In genomic region chr4:139373130-139373529, GRCm38 (mm10) we compare ENCODE assay signal across 27 mouse cellular contexts. TPM values are rescaled to one million over a fixed set of nuclear protein-coding genes. Genes with fewer than 3 reads are reported as not detected.
DNase-seq lines count a peak whose midpoint lies in the region; ATAC-seq and TF ChIP-seq lines count a peak whose summit lies in the region.
"Had no signal": no experiment of that assay in that cellular context is flagged by ENCODE, and none has a peak within 500 bp of the region (broad histone marks: within the 10 kb centered on the region; RNA-seq: fewer than 3 reads in every experiment).

No protein-coding gene starts in this region.

- TF ChIP-seq CTCF in kidney, adult 2 months (conservative IDR thresholded peaks at IDR 0.05; ENCODE audit: insufficient read depth, insufficient read length, low read depth, low read length), result no peak
- TF ChIP-seq CTCF in kidney, postnatal 0 days (IDR thresholded peaks at IDR 0.05; ENCODE audit: low read depth), result no peak

- no peaks in the 10 kb centered on the region for H3K27me3 ChIP-seq in kidney, adult 2 months (replicated peaks; ENCODE audit: control insufficient read depth, insufficient read depth, low read length)
- no peaks in the 10 kb centered on the region for H3K27me3 ChIP-seq in kidney, embryonic 14.5 days (ENCODE audit: control insufficient read depth, insufficient read depth, low read length)
- no peaks in the 10 kb centered on the region for H3K27me3 ChIP-seq in kidney, postnatal 0 days (ENCODE audit: insufficient read depth, low read length)
- H3K27me3 ChIP-seq in liver, embryonic 15.5 days, result no peaks in the 10 kb centered on the region
- no peaks in the 10 kb centered on the region for H3K27me3 ChIP-seq in hindbrain, embryonic 16.5 days (replicated peaks; ENCODE audit: control insufficient read depth, insufficient read depth, low read length)
- H3K27me3 ChIP-seq: heart, embryonic 12.5 days; limb, embryonic 13.5 days; midbrain, embryonic 15.5 days; neural tube, embryonic 12.5 days had no signal

- no peak overlapping the region for H3K4me2 ChIP-seq in kidney, embryonic 14.5 days (replicated peaks; ENCODE audit: low read depth, low read length)
- H3K4me2 ChIP-seq in kidney, postnatal 0 days (ENCODE audit: low read length), result no peak overlapping the region
- H3K4me2 ChIP-seq in liver, embryonic 15.5 days, result no peak overlapping the region
- no peak overlapping the region for H3K4me2 ChIP-seq in hindbrain, embryonic 16.5 days (ENCODE audit: low read length)
- H3K4me2 ChIP-seq: heart, embryonic 12.5 days; limb, embryonic 13.5 days; midbrain, embryonic 15.5 days; neural tube, embryonic 12.5 days had no signal

- DNase-seq in kidney, adult 2 months, result peak; percentile 72
- DNase-seq in ES-E14 (ENCODE audit: low read depth, low spot score), result no peak
- DNase-seq in kidney, postnatal 0 days (ENCODE audit: low spot score), result no peak
- DNase-seq in left cerebral cortex, postnatal 36 days (ENCODE audit: low spot score in 2 of 2), result no peak
- DNase-seq: adrenal gland, postnatal 10 days; cerebellum, adult 9-11 months; gastrocnemius, postnatal 14 days; heart, adult 18-20 months; heart, postnatal 10 days; lung, postnatal 4 days; right cerebral cortex, postnatal 4 days; thymus, postnatal 14 days had no signal

- H3K36me3 ChIP-seq in kidney, adult 2 months (ENCODE audit: control insufficient read depth, insufficient read depth, low read length), result 0 out of 2 replicates have a peak, but pooled peaks cover 2% of the 10 kb centered on the region
- peaks cover 87% of the 10 kb centered on the region for H3K36me3 ChIP-seq in kidney, embryonic 14.5 days (ENCODE audit: control insufficient read depth, insufficient read depth, low read length)
- peaks cover 60% of the 10 kb centered on the region for H3K36me3 ChIP-seq in ES-E14 (ENCODE audit: control insufficient read depth, insufficient read depth, low read length, poor library complexity, severe bottlenecking)
- peaks cover 62% of the 10 kb centered on the region for H3K36me3 ChIP-seq in kidney, postnatal 0 days (ENCODE audit: insufficient read depth, low read length)
- peaks cover 97% of the 10 kb centered on the region for H3K36me3 ChIP-seq in liver, embryonic 15.5 days (replicated peaks)
- H3K36me3 ChIP-seq in hindbrain, embryonic 16.5 days (ENCODE audit: control insufficient read depth, insufficient read depth, low read length), result peaks cover 50% of the 10 kb centered on the region

- in situ Hi-C loops in ES-E14 (cut with MboI; ENCODE audit: low sequenced_read_pairs in 2 of 2, unreplicated experiment in 2 of 2), result no loop called here

- no peaks in the 10 kb centered on the region for H3K4me1 ChIP-seq in kidney, adult 2 months (ENCODE audit: control insufficient read depth, insufficient read depth, low read length)
- no peaks in the 10 kb centered on the region for H3K4me1 ChIP-seq in kidney, embryonic 14.5 days (ENCODE audit: control insufficient read depth, insufficient read depth, low read length)
- peaks cover 0 to 3% of the 10 kb centered on the region in 2 experiments; a peak in 2 of 4 replicates for H3K4me1 ChIP-seq in ES-E14 (ENCODE audit: control insufficient read depth in 2 of 2, insufficient read depth in 2 of 2, low read length in 2 of 2, poor library complexity in 1 of 2)
- H3K4me1 ChIP-seq in kidney, postnatal 0 days (replicated peaks; ENCODE audit: insufficient read depth, low read length), result no peaks in the 10 kb centered on the region
- H3K4me1 ChIP-seq in liver, embryonic 15.5 days (replicated peaks), result no peaks in the 10 kb centered on the region; the same call in 1 of the 2 replicates
- no peaks in the 10 kb centered on the region for H3K4me1 ChIP-seq in hindbrain, embryonic 16.5 days (ENCODE audit: control insufficient read depth, insufficient read depth, low read depth, low read length)
- H3K4me1 ChIP-seq: embryonic facial prominence, embryonic 10.5 days; forebrain, embryonic 10.5 days; heart, embryonic 12.5 days; hindbrain, embryonic 10.5 days; limb, embryonic 13.5 days; midbrain, embryonic 15.5 days; neural tube, embryonic 12.5 days had no signal

- ATAC-seq in kidney, embryonic 14.5 days (ENCODE audit: low FRiP score, low TSS enrichment), result no peak
- peak; percentile 49; the same call in 1 of the 2 replicates for ATAC-seq in kidney, postnatal 0 days (replicated peaks; ENCODE audit: low FRiP score, low read depth)
- ATAC-seq in liver, embryonic 15.5 days (ENCODE audit: insufficient read depth), result peak; percentile 51
- no peak for ATAC-seq in activated CD4-positive, CD25-positive, alpha-beta regulatory T cell, adult 4 months
- ATAC-seq in hindbrain, embryonic 16.5 days, result no peak
- ATAC-seq: forebrain, embryonic 16.5 days; hindbrain, postnatal 0 days; intestine, postnatal 0 days; midbrain, embryonic 15.5 days had no signal

- H3K27ac ChIP-seq in kidney, adult 2 months (ENCODE audit: insufficient read depth, low read depth, low read length), result no peak overlapping the region
- no peak overlapping the region for H3K27ac ChIP-seq in kidney, embryonic 14.5 days (ENCODE audit: low read depth, low read length)
- H3K27ac ChIP-seq in ES-E14 (ENCODE audit: insufficient read depth, low read depth, low read length, poor library complexity, severe bottlenecking), result peak overlapping the region; percentile 27; the same call in 1 of the 2 replicates
- no peak overlapping the region for H3K27ac ChIP-seq in kidney, postnatal 0 days
- H3K27ac ChIP-seq in liver, embryonic 15.5 days (replicated peaks), result peak overlapping the region; percentile 34; the same call in 1 of the 2 replicates
- no peak overlapping the region for H3K27ac ChIP-seq in hindbrain, embryonic 16.5 days (ENCODE audit: low read depth, low read length)
- H3K27ac ChIP-seq: embryonic facial prominence, embryonic 10.5 days; forebrain, embryonic 10.5 days; hindbrain, embryonic 10.5 days; hindbrain, postnatal 0 days; limb, embryonic 13.5 days; midbrain, embryonic 15.5 days; neural tube, embryonic 12.5 days had no signal

- WGBS in kidney, adult 2 months, result 63% methylated on average over 4 of the region's 4 CpGs
- WGBS in kidney, embryonic 14.5 days, result 94% methylated on average over 4 of the region's 4 CpGs
- 86% methylated on average over 4 of the region's 4 CpGs for WGBS in kidney, postnatal 0 days
- 80% methylated on average over 4 of the region's 4 CpGs for WGBS in liver, embryonic 15.5 days (ENCODE audit: insufficient replicate concordance)
- 90% methylated on average over 4 of the region's 4 CpGs for WGBS in hindbrain, embryonic 16.5 days

- no peak overlapping the region for H3K9ac ChIP-seq in kidney, embryonic 14.5 days (ENCODE audit: low read depth, low read length)
- H3K9ac ChIP-seq in ES-E14 (ENCODE audit: insufficient read depth, low read depth, low read length, poor library complexity, severe bottlenecking), result no peak overlapping the region
- no peak overlapping the region for H3K9ac ChIP-seq in kidney, postnatal 0 days (ENCODE audit: low read depth, low read length)
- no peak overlapping the region for H3K9ac ChIP-seq in liver, embryonic 15.5 days
- no peak overlapping the region for H3K9ac ChIP-seq in hindbrain, embryonic 16.5 days (ENCODE audit: low read depth, low read length)
- H3K9ac ChIP-seq: heart, embryonic 12.5 days; limb, embryonic 13.5 days; midbrain, embryonic 15.5 days; neural tube, embryonic 12.5 days had no signal

- TF ChIP-seq POLR2A in kidney, adult 2 months (IDR thresholded peaks at IDR 0.05; ENCODE audit: low read depth, low read length), result no peak

- H3K4me3 ChIP-seq in kidney, adult 2 months (ENCODE audit: insufficient read depth, low read depth, low read length), result no peak overlapping the region
- H3K4me3 ChIP-seq in kidney, embryonic 14.5 days (ENCODE audit: low read length), result no peak overlapping the region
- H3K4me3 ChIP-seq in ES-E14 (ENCODE audit: insufficient read depth in 1 of 2, low read depth in 1 of 2, low read length in 2 of 2, poor library complexity in 1 of 2, severe bottlenecking in 1 of 2), result no peak overlapping the region
- H3K4me3 ChIP-seq in kidney, postnatal 0 days (replicated peaks; ENCODE audit: low read depth, low read length), result no peak overlapping the region
- H3K4me3 ChIP-seq in liver, embryonic 15.5 days (replicated peaks), result no peak overlapping the region
- H3K4me3 ChIP-seq in hindbrain, embryonic 16.5 days (ENCODE audit: low read length), result no peak overlapping the region
- H3K4me3 ChIP-seq: embryonic facial prominence, embryonic 10.5 days; forebrain, embryonic 10.5 days; heart, embryonic 12.5 days; hindbrain, embryonic 10.5 days; limb, embryonic 13.5 days; midbrain, embryonic 15.5 days; neural tube, embryonic 12.5 days had no signal

- no peaks in the 10 kb centered on the region for H3K9me3 ChIP-seq in kidney, embryonic 14.5 days (ENCODE audit: control insufficient read depth, low read length)
- H3K9me3 ChIP-seq in ES-E14 (ENCODE audit: control insufficient read depth, insufficient read depth, low read depth, low read length), result no peaks in the 10 kb centered on the region
- no peaks in the 10 kb centered on the region for H3K9me3 ChIP-seq in kidney, postnatal 0 days (replicated peaks; ENCODE audit: low read length)
- no peaks in the 10 kb centered on the region for H3K9me3 ChIP-seq in liver, embryonic 15.5 days (replicated peaks)
- H3K9me3 ChIP-seq in hindbrain, embryonic 16.5 days (ENCODE audit: control insufficient read depth, low read length), result no peaks in the 10 kb centered on the region
- H3K9me3 ChIP-seq: embryonic facial prominence, embryonic 10.5 days; forebrain, embryonic 10.5 days; G1E; heart, embryonic 12.5 days; hindbrain, embryonic 10.5 days; limb, embryonic 13.5 days; midbrain, embryonic 15.5 days; neural tube, embryonic 12.5 days had no signal

- intact Hi-C loops in left cerebral cortex, postnatal 36 days (cut with DNase I), result no loop called here

RNA-seq across cellular contexts. Expression of gene Ubr4, which starts 20.7 kb away (rescaled TPM):
- polyA plus RNA-seq in kidney, adult 2 months (2012; rRNA removed), result 129 and 168 TPM in 2 replicates
- polyA plus RNA-seq in kidney, embryonic 14.5 days (2014; fragmentation: Nextera tagmentation; extraction: Ambion mirVana), result 69.0 and 88.6 TPM in 2 replicates
- 199 and 224 TPM in 2 replicates for total RNA-seq in ES-E14 (2012; rRNA removed)
- 46.2 and 47.4 TPM in 2 replicates for polyA plus RNA-seq in kidney, postnatal 0 days (2015; fragmentation: Nextera tagmentation; extraction: Ambion mirVana)
- 39.5 and 49.1 TPM in 2 replicates for polyA plus RNA-seq in liver, embryonic 15.5 days (2015; fragmentation: Nextera tagmentation; extraction: Ambion mirVana)
- 10 to 100 TPM; 40.6 to 63.7 TPM for polyA plus RNA-seq in activated CD4-positive, CD25-positive, alpha-beta regulatory T cell, adult 4 months (2017; shearing (Covaris generic))
- 82.1 and 84.6 TPM in 2 replicates for polyA plus RNA-seq in hindbrain, embryonic 16.5 days (2015; fragmentation: Nextera tagmentation; extraction: Ambion mirVana)
- 100 to 1,000 TPM; 155 to 199 TPM for total RNA-seq in left cerebral cortex, postnatal 36 days (2021)

RNA-seq across cellular contexts. Expression of gene Emc1, which starts 20.7 kb away (rescaled TPM):
- 29.2 and 31.4 TPM in 2 replicates for polyA plus RNA-seq in kidney, adult 2 months (2012; rRNA removed)
- 13.1 and 25.8 TPM in 2 replicates for polyA plus RNA-seq in kidney, embryonic 14.5 days (2014; fragmentation: Nextera tagmentation; extraction: Ambion mirVana)
- 88.0 and 136 TPM in 2 replicates for total RNA-seq in ES-E14 (2012; rRNA removed)
- polyA plus RNA-seq in kidney, postnatal 0 days (2015; fragmentation: Nextera tagmentation; extraction: Ambion mirVana), result 19.0 and 22.6 TPM in 2 replicates
- polyA plus RNA-seq in liver, embryonic 15.5 days (2015; fragmentation: Nextera tagmentation; extraction: Ambion mirVana), result 13.5 and 13.9 TPM in 2 replicates
- polyA plus RNA-seq in activated CD4-positive, CD25-positive, alpha-beta regulatory T cell, adult 4 months (2017; shearing (Covaris generic)), result 10 to 100 TPM; 19.9 to 20.6 TPM
- 45.3 and 49.1 TPM in 2 replicates for polyA plus RNA-seq in hindbrain, embryonic 16.5 days (2015; fragmentation: Nextera tagmentation; extraction: Ambion mirVana)
- total RNA-seq in left cerebral cortex, postnatal 36 days (2021), result 10 to 100 TPM; 85.9 to 87.9 TPM

RNA-seq across cellular contexts. Expression of gene Mrto4, which starts 20.8 kb away (rescaled TPM):
- polyA plus RNA-seq in kidney, adult 2 months (2012; rRNA removed), result 16.3 and 21.2 TPM in 2 replicates
- polyA plus RNA-seq in kidney, embryonic 14.5 days (2014; fragmentation: Nextera tagmentation; extraction: Ambion mirVana), result 134 and 143 TPM in 2 replicates
- total RNA-seq in ES-E14 (2012; rRNA removed), result 290 and 318 TPM in 2 replicates
- polyA plus RNA-seq in kidney, postnatal 0 days (2015; fragmentation: Nextera tagmentation; extraction: Ambion mirVana), result 68.6 and 71.7 TPM in 2 replicates
- 78.7 and 83.7 TPM in 2 replicates for polyA plus RNA-seq in liver, embryonic 15.5 days (2015; fragmentation: Nextera tagmentation; extraction: Ambion mirVana)
- 10 to 100 TPM; 39.1 to 56.7 TPM for polyA plus RNA-seq in activated CD4-positive, CD25-positive, alpha-beta regulatory T cell, adult 4 months (2017; shearing (Covaris generic))
- polyA plus RNA-seq in hindbrain, embryonic 16.5 days (2015; fragmentation: Nextera tagmentation; extraction: Ambion mirVana), result 82.7 and 84.5 TPM in 2 replicates
- total RNA-seq in left cerebral cortex, postnatal 36 days (2021), result 10 to 100 TPM; 43.8 to 45.3 TPM

Comparison
In these comparisons a context has a peak if more than half of its experiments do, and no peak if none do; other contexts are left out.
1. ATAC-seq: peak in kidney, postnatal 0 days (single experiment) and liver, embryonic 15.5 days (single experiment); none in kidney, embryonic 14.5 days (single experiment), activated CD4-positive, CD25-positive, alpha-beta regulatory T cell, adult 4 months (single experiment) and hindbrain, embryonic 16.5 days (single experiment).
2. H3K27ac ChIP-seq: peak in ES-E14 (single experiment) and liver, embryonic 15.5 days (single experiment); none in kidney, adult 2 months (single experiment), kidney, embryonic 14.5 days (single experiment), kidney, postnatal 0 days (single experiment) and hindbrain, embryonic 16.5 days (single experiment).